Mouse (Mus musculus) megakaryocyte, embryonic 14.5 days (primary cell): Measurements from ENCODE around the gene Ypel2.

Experiments
- FLI1 ChIP-seq: IDR thresholded peaks from 2 replicates; pipeline ENCODE4 v1.6.1; 2012; ENCODE audit warnings: low read length, inconsistent platforms, mixed read lengths
- GATA1 ChIP-seq: IDR thresholded peaks from 3 replicates; pipeline ENCODE4 v1.6.1; 2012; ENCODE audit warnings: mixed read lengths, low read length, inconsistent platforms, borderline replicate concordance

DNA sequence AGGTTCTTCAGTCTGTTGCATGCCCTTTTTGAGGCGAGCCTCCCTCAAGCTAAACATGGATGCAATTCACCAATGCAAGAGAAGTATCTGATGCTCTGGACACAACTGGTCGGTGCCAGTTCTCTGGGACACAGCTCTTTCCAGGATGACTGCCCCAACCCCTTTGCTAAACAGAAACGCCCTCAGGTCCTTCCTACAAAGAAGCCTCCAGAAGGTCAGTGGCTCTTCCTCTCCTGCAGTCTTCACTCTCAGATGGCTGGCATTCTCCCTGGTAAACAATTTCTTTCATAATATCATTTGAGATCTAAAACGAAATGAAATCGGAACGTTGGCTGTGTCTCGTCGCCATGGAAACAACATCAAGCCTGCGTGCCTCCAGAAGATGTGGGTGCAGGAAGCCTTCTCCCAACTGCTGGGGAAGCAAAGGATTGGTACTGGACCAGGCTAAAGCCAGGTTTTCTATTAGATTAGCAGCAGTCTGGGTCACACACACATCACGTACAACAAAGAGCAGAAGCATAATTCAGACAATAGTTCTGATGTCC is 62.8 kb downstream of the Ypel2 start:
- TF ChIP-seq FLI1 (no peak), GATA1 (no peak)
